Mouse (Mus musculus) forebrain, embryonic 12.5 days (tissue): Measurements from ENCODE around the gene Mcu. TPM values are rescaled to one million over a fixed set of nuclear protein-coding genes. Genes with fewer than 3 reads are reported as not detected.

Source experiments
- ATAC-seq: fragments of 200-750 bp; cut with Nextera tagmentation; 2 replicates; pipeline ENCODE4 v1.8.0; 2017; ENCODE audit warnings: moderate TSS enrichment; ENCODE audit not compliant: low FRiP score
- H3K27ac ChIP-seq: fragments of 300-500 bp; sonication (generic); 2 replicates; pipeline ENCODE4 v1.5.1; 2016; ENCODE audit warnings: mild to moderate bottlenecking
- H3K27me3 ChIP-seq: fragments of 300-500 bp; sonication (generic); 2 replicates; pipeline ENCODE4 v1.6.1; 2016; ENCODE audit warnings: mild to moderate bottlenecking
- H3K36me3 ChIP-seq: fragments of 300-500 bp; sonication (generic); replicated peaks from 2 replicates; pipeline ENCODE4 v1.6.1; 2016; ENCODE audit warnings: mild to moderate bottlenecking
- H3K4me1 ChIP-seq: fragments of 300-500 bp; sonication (generic); 2 replicates; pipeline ENCODE4 v1.6.1; 2016
- H3K4me2 ChIP-seq: fragments of 300-500 bp; sonication (generic); 2 replicates; pipeline ENCODE4 v1.6.1; 2016; ENCODE audit warnings: mild to moderate bottlenecking, moderate library complexity
- H3K4me3 ChIP-seq: fragments of 300-500 bp; sonication (generic); replicated peaks from 2 replicates; pipeline ENCODE4 v1.5.1; 2016; ENCODE audit warnings: mild to moderate bottlenecking
- H3K9ac ChIP-seq: fragments of 300-500 bp; sonication (generic); 2 replicates; pipeline ENCODE4 v1.6.1; 2016; ENCODE audit warnings: mild to moderate bottlenecking
- H3K9me3 ChIP-seq: fragments of 300-500 bp; sonication (generic); 2 replicates; pipeline ENCODE4 v1.6.1; 2016
- WGBS: fragments of 180-500 bp; shearing (Covaris S2); methylation state at CpG from one replicate; pipeline ENCODE4 v1.1.7; 2016; 5-methylcytosine and 5-hydroxymethylcytosine counted together
- polyA plus RNA-seq: library from polyadenylated mRNA; unstranded; fragments of >200 nt; fragmentation: Nextera tagmentation; extraction: Ambion mirVana; gene quantifications from 2 replicates; pipeline ENCODE4 v1.2.1, GENCODE M21; 2016

Mcu gene
- polyA plus RNA-seq, 1 experiment from 2014 or later, result 16.1 TPM

DNA sequence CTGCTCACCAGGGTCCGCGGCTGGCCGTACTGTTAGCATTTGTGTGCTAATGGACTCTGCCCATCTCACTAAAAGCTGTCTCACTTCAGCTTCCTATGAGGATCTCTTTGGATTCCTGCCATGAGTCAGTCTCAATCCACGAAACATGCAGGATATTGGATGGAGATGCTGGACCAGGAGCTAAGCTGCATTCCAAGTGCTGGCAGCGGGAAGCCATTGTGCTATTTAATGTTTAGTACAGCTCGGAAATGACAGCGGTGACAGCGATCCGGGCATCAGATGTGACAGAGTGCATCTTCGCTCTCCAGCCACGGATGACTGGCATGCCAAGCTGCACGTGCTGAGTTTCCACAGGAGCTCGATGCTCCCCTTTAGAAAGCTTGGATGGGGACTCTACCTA, 99.3 kb downstream of the Mcu start:
- no peak overlapping the region for H3K9ac ChIP-seq
- no peaks in the 10 kb centered on the region for H3K36me3 ChIP-seq
- H3K4me2 ChIP-seq, result no peak overlapping the region
- H3K4me1 ChIP-seq, result peaks cover 12% of the 10 kb centered on the region
- no peaks in the 10 kb centered on the region for H3K9me3 ChIP-seq
- no peak for ATAC-seq
- no peaks in the 10 kb centered on the region for H3K27me3 ChIP-seq
- H3K27ac ChIP-seq, result no peak overlapping the region
- WGBS, result 94% methylated on average over 13 of the region's 13 CpGs
- H3K4me3 ChIP-seq, result no peak overlapping the region

DNA sequence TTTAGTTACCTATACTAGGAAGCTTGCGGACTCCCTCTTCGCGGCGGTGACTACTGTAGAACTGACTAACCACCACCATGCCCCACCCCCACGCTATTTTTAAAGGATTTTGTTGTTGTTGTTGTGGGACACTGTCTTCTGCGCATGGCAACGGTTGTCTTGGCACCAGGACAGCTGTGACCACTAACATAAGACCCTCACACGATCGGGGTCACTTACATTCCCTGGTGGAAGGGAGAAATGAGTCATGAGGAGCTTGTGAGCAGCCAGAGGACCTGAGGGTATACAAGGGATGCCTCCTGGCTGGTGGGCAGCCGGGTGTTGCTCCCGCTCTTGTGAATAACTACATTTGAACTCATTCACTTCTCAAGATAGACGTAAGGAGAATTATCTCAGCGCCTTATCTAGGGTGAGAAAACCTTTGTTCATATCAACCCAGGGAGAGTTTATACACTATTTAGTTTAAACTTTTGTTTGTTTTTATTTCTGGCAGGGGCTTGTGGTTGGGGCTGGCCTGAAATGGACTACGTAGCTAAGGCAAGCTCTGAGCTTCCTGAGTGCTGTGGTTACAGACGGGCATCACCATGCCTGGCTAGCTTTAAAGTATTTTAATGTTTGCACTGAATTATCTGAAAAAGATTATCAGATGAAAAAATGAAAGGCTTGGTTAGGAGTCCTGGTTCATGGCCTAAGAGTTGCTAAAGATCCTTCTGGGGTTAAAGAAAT, 101.6 kb downstream of the Mcu start:
- Histone ChIP-seq H3K4me1 (peaks cover 21% of the 10 kb centered on the region), H3K9ac (no peak overlapping the region), H3K27ac (no peak overlapping the region), H3K27me3 (no peaks in the 10 kb centered on the region), H3K36me3 (no peaks in the 10 kb centered on the region), H3K4me3 (no peak overlapping the region), H3K9me3 (no peaks in the 10 kb centered on the region), H3K4me2 (no peak overlapping the region)
- no peak for ATAC-seq
- 89% methylated on average over 15 of the region's 15 CpGs for WGBS

DNA sequence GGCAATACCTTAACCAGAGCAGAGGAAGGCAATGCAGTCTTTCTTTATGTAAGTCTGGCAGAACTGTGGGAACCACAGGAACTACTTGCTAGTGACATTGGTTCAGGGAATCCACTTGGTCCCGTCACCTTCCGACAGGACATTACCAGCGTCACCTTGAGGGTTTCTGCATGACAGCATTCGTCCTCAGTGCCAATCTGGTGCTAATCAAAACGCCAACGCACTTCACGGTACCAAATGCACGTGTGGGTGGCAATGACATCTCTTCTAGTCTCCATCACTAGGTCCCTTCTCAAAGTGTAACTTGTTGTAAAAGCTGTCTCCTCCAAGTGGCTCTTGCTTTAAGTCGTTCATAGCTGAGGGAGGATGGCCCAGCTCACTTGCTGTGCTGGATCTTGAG, 104.3 kb downstream of the Mcu start:
- ATAC-seq, result no peak
- Histone ChIP-seq H3K9me3 (no peaks in the 10 kb centered on the region), H3K4me3 (no peak overlapping the region), H3K27me3 (no peaks in the 10 kb centered on the region), H3K4me1 (peaks cover 21% of the 10 kb centered on the region), H3K36me3 (no peaks in the 10 kb centered on the region), H3K27ac (no peak overlapping the region), H3K4me2 (no peak overlapping the region), H3K9ac (no peak overlapping the region)
- WGBS, result 90% methylated on average over 9 of the region's 9 CpGs

- Histone ChIP-seq H3K36me3 (no peaks in the 10 kb centered on the region), H3K9ac (no peak overlapping the region), H3K27ac (no peak overlapping the region), H3K4me3 (no peak overlapping the region), H3K4me1 (peaks cover 21% of the 10 kb centered on the region), H3K9me3 (no peaks in the 10 kb centered on the region), H3K4me2 (no peak overlapping the region), H3K27me3 (no peaks in the 10 kb centered on the region)
- ATAC-seq, result no peak
- 45% methylated on average over 14 of the region's 14 CpGs for WGBS
Measured at GRCm38 (mm10) chr10:59511427-59511963, 105.0 kb downstream of the Mcu start.

GRCm38 (mm10) chr10:59510713-59511426, 105.6 kb downstream of the Mcu start:
- Histone ChIP-seq H3K36me3 (no peaks in the 10 kb centered on the region), H3K4me2 (no peak overlapping the region), H3K27ac (no peak overlapping the region), H3K4me3 (no peak overlapping the region), H3K9ac (no peak overlapping the region), H3K4me1 (peaks cover 21% of the 10 kb centered on the region), H3K27me3 (no peaks in the 10 kb centered on the region), H3K9me3 (no peaks in the 10 kb centered on the region)
- ATAC-seq, result no peak
- 85% methylated on average over 14 of the region's 14 CpGs for WGBS

- WGBS, result 80% methylated on average over 4 of the region's 4 CpGs
- H3K27ac ChIP-seq, result no peak overlapping the region
- H3K4me1 ChIP-seq, result peaks cover 19% of the 10 kb centered on the region
- H3K9me3 ChIP-seq, result no peaks in the 10 kb centered on the region
- H3K4me2 ChIP-seq, result no peak overlapping the region
- H3K9ac ChIP-seq, result no peak overlapping the region
- no peak overlapping the region for H3K4me3 ChIP-seq
- H3K27me3 ChIP-seq, result no peaks in the 10 kb centered on the region
- H3K36me3 ChIP-seq, result no peaks in the 10 kb centered on the region
- no peak for ATAC-seq
Measured at GRCm38 (mm10) chr10:59509197-59509596, 107.3 kb downstream of the Mcu start.

DNA sequence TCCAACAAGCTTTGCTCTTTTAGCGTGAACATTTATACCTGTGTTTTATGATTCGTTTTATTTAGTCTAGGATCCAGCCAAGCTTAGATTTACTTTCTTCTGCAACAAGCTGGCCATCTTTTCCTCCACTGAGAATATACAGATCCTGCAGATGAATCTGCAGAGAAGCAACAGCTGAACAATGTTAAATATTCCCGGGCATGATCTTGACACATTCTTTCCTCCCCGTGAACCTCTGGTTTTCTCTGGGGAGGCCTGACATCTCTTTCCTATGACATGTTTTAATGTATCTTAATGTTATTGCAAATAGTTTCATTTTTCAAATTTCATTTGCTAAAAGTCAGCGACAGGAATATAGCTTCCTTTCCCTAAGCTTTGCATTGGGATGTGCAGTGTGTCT, 109.8 kb downstream of the Mcu start:
- H3K9ac ChIP-seq, result no peak overlapping the region
- H3K4me2 ChIP-seq, result no peak overlapping the region
- H3K27me3 ChIP-seq, result no peaks in the 10 kb centered on the region
- peaks cover 13% of the 10 kb centered on the region; the same call in 1 of the 2 replicates for H3K4me1 ChIP-seq
- no peaks in the 10 kb centered on the region for H3K9me3 ChIP-seq
- H3K27ac ChIP-seq, result no peak overlapping the region
- H3K4me3 ChIP-seq, result no peak overlapping the region
- no peaks in the 10 kb centered on the region for H3K36me3 ChIP-seq
- ATAC-seq, result no peak
- WGBS, result 85% methylated on average over 5 of the region's 5 CpGs

- ATAC-seq, result no peak
- H3K4me3 ChIP-seq, result no peak overlapping the region
- H3K4me2 ChIP-seq, result no peak overlapping the region
- H3K36me3 ChIP-seq, result no peaks in the 10 kb centered on the region
- no peak overlapping the region for H3K27ac ChIP-seq
- WGBS, result 70% methylated on average over 3 of the region's 3 CpGs
- H3K9ac ChIP-seq, result no peak overlapping the region
- no peaks in the 10 kb centered on the region for H3K9me3 ChIP-seq
- H3K27me3 ChIP-seq, result no peaks in the 10 kb centered on the region
- peaks cover 8% of the 10 kb centered on the region; the same call in 1 of the 2 replicates for H3K4me1 ChIP-seq
Measured at GRCm38 (mm10) chr10:59504291-59504690, 112.2 kb downstream of the Mcu start.

- Histone ChIP-seq H3K36me3 (no peaks in the 10 kb centered on the region), H3K4me2 (peak overlapping the region; percentile 27), H3K9ac (no peak overlapping the region), H3K4me1 (peaks cover 8% of the 10 kb centered on the region; the same call in 1 of the 2 replicates), H3K9me3 (no peaks in the 10 kb centered on the region), H3K27ac (no peak overlapping the region), H3K4me3 (no peak overlapping the region), H3K27me3 (no peaks in the 10 kb centered on the region)
- ATAC-seq, result 0 out of 2 replicates have a peak, but pooled peaks have one; percentile 41
- 57% methylated on average over 31 of the region's 31 CpGs for WGBS
Measured at GRCm38 (mm10) chr10:59503433-59504210, 112.9 kb downstream of the Mcu start.

- Histone ChIP-seq H3K27ac (no peak overlapping the region), H3K27me3 (no peaks in the 10 kb centered on the region), H3K4me2 (no peak overlapping the region), H3K4me1 (peaks cover 8% of the 10 kb centered on the region; the same call in 1 of the 2 replicates), H3K36me3 (no peaks in the 10 kb centered on the region), H3K4me3 (no peak overlapping the region), H3K9me3 (no peaks in the 10 kb centered on the region), H3K9ac (no peak overlapping the region)
- ATAC-seq, result no peak
- 73% methylated on average over 12 of the region's 12 CpGs for WGBS
Measured at GRCm38 (mm10) chr10:59502381-59502780, 114.1 kb downstream of the Mcu start.

- no peaks in the 10 kb centered on the region for H3K36me3 ChIP-seq
- ATAC-seq, result no peak
- no peak overlapping the region for H3K27ac ChIP-seq
- no peaks in the 10 kb centered on the region for H3K27me3 ChIP-seq
- no peaks in the 10 kb centered on the region for H3K9me3 ChIP-seq
- H3K4me1 ChIP-seq, result peaks cover 8% of the 10 kb centered on the region; the same call in 1 of the 2 replicates
- no peak overlapping the region for H3K4me3 ChIP-seq
- WGBS, result 90% methylated on average over 9 of the region's 9 CpGs
- H3K4me2 ChIP-seq, result no peak overlapping the region
- no peak overlapping the region for H3K9ac ChIP-seq
Measured at GRCm38 (mm10) chr10:59501761-59502160, 114.7 kb downstream of the Mcu start.

GRCm38 (mm10) chr10:59500225-59500624, 116.3 kb downstream of the Mcu start:
- Histone ChIP-seq H3K27me3 (no peaks in the 10 kb centered on the region), H3K27ac (no peak overlapping the region), H3K9ac (no peak overlapping the region), H3K9me3 (no peaks in the 10 kb centered on the region), H3K4me1 (peaks cover 8% of the 10 kb centered on the region; the same call in 1 of the 2 replicates), H3K4me3 (no peak overlapping the region), H3K4me2 (no peak overlapping the region), H3K36me3 (no peaks in the 10 kb centered on the region)
- WGBS, result 86% methylated on average over 3 of the region's 3 CpGs
- no peak for ATAC-seq
